Mouse (Mus musculus): Measurements from ENCODE around the gene Gm2115.

- TF ChIP-seq MAFK (IDR thresholded peaks at IDR 0.05; ENCODE audit: insufficient read depth, low read depth, low read length): no peak
- TF ChIP-seq ZC3H11A (IDR thresholded peaks at IDR 0.05; ENCODE audit: borderline replicate concordance, low read depth, low read length): no peak
- TF ChIP-seq CHD2 (IDR thresholded peaks at IDR 0.05; ENCODE audit: low read depth, low read length): no peak
Measured at GRCm38 (mm10) chr7:84620956-84621355, 92.2 kb downstream of the Gm2115 start.

All from ES-E14 (cell line).